Mouse (Mus musculus) left cerebral cortex, postnatal 14 days (tissue): ENCODE measurements at regions not wholly inside any gene's neighbourhood (a gene's known extent, or its start where the extent isn't known, plus 50 kb on each side); places are given as distances from the start of the nearest gene placed in this dataset.

Source experiments
- DNase-seq, 2 experiments: peaks; one replicate each; pipeline ENCODE4 v3.0.0; 2021 to 2022; ENCODE audit warnings: low spot score in 2 of 2, mixed read lengths in 1 of 2
- intact Hi-C: fragments of 180-260 bp; cut with DNase I; formaldehyde crosslinking; loops from one replicate; pipeline ENCODE4 v1.15.1; 2025

GRCm38 (mm10) chr13:42494371-42494770, 186.1 kb upstream of the Phactr1 start:
- intact Hi-C loops: no loop called here
- no peak for DNase-seq

DNA sequence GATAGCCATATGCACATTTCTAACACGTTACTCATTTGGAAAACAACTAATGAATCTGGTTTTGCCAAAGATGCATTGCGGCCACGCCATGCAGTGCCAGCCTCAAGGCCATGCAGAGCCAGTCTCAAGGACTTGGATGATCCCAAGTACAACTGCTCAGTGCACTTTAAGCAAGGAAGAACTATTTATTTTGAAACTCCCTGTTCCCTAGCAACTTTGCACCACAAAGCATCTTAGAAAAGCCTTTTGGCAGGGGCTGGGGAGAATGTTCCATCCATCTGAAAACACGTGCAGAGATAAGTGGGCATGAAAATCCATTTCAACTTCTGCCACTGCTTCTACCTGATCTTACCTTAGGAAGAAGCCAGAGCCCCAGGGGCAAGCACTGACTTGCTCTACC, 182.1 kb upstream of the Phactr1 start:
- peak; percentile 18 to 58 for DNase-seq

DNA sequence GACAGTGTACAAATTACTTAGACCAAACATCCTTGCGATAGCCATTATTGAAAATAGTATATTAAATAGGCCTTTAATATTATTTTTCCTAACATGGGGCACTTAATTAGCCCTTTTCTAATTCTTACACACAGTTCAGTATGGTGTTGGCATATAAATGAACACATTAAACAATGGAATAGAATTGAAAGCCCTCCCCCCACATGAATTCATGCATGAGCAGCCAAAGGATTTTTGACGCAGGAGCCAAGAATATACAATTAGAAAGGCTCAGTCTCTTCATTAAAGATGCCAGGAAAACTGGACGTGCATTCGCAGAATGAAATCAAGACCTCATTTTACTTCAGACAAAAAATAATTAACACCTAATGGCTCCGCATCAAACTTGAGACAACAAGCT, 172.9 kb upstream of the Phactr1 start:
- no peak for DNase-seq
- intact Hi-C loops: no loop called here

More for the DNA sequence above, 182.1 kb upstream of the Phactr1 start:
- intact Hi-C loops: no loop called here

GRCm38 (mm10) chr13:42518686-42519085, 161.7 kb upstream of the Phactr1 start:
- intact Hi-C loops: no loop called here
- DNase-seq: no peak

DNA sequence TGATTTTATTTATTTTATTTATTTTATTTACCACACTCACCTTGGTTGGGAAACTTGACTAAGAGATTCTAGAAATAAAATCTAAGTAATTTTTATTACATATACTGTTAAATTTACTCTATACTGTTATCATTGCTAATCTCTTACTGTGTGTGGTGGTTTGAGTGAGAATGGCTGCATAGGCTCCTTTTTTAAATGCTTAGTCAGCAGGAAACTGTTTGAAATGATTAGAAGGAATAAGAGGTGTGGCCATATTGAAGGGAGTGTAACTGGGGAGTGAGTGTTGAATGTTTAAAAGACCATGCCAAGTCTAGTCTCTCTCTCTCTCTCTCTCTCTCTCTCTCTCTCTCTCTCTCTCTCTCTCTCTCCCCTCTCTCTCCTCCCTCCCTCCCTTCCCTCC, 157.9 kb upstream of the Phactr1 start:
- intact Hi-C loops: no loop called here

DNA sequence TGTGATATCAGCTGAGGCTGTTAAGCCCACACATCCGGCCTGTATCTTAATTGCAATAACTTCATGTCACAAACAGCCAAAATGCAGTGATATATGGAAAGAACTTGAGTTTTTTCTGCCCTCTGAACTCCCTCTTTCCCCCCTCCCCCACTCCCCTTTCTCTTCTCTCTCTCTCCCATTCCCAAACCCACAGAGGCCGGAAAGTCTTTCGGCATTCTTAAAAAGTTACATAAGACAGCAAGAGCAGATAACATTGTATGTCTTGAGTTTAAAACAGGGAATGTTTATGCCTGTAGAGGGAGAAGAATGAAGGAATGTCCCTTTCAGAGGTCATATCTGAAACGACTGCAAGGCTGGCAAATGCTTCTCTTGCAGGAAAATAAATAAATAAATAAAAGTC, 154.3 kb upstream of the Phactr1 start:
- intact Hi-C loops: no loop called here

More for the DNA sequence above, 157.9 kb upstream of the Phactr1 start:
- no peak for DNase-seq

GRCm38 (mm10) chr13:42526966-42527365, 153.5 kb upstream of the Phactr1 start:
- no peak for DNase-seq
- intact Hi-C loops: no loop called here

More for the DNA sequence above, 154.3 kb upstream of the Phactr1 start:
- no peak for DNase-seq

DNA sequence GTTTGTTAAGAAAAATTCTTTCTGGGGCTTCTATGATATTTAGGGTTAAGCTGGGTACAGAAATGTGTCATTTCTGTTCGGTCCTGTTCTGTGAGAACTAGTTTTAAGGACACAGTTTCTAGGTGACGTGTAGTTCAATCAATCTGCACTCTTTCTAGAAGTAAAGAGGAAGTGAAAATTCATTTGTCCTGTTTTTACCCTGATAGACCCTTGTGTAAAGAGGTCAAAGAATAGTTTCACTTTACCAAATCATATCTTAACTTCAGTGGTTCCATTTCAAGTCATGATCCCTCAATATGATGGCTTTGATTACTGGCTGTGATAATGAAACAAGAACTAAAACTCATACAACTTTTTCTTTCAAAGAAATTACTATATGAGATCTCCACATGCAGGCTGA, 152.3 kb upstream of the Phactr1 start:
- intact Hi-C loops: no loop called here
- DNase-seq: no peak

- peak; percentile 40 for DNase-seq
- intact Hi-C loops: no loop called here
Measured at GRCm38 (mm10) chr13:42536501-42537210, 143.8 kb upstream of the Phactr1 start.

- intact Hi-C loops: no loop called here
- no peak for DNase-seq
Measured at GRCm38 (mm10) chr13:42538046-42538445, 142.4 kb upstream of the Phactr1 start.

- DNase-seq: no peak
- intact Hi-C loops: no loop called here
Measured at GRCm38 (mm10) chr13:42544536-42545094, 135.8 kb upstream of the Phactr1 start.

DNA sequence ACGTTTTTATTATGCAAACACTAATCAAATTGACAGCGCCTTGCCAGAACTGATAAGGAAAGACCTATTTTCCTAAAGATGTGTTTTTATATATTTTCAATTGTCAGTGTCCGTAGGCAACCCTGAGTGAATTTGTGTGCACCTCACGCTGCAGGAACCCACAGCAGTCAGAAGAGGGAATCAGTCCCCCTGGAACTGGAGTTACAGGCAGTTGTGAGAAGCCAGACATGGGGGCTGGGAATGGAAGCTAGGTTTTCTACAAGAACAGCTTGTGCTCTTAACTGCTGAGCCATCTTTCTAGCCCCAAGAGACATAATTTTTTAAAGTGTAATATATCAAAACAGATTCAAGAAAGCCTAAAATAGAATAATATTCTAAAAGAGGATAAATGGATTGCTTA, 134.0 kb upstream of the Phactr1 start:
- DNase-seq: peak; percentile 7 to 18
- intact Hi-C loops: no loop called here

GRCm38 (mm10) chr13:42546851-42547250, 133.6 kb upstream of the Phactr1 start:
- no peak for DNase-seq
- intact Hi-C loops: no loop called here

- intact Hi-C loops: no loop called here
- DNase-seq: no peak
Measured at GRCm38 (mm10) chr13:42549021-42549559, 131.3 kb upstream of the Phactr1 start.

GRCm38 (mm10) chr13:42554961-42555360, 125.5 kb upstream of the Phactr1 start:
- intact Hi-C loops: no loop called here
- no peak for DNase-seq

DNA sequence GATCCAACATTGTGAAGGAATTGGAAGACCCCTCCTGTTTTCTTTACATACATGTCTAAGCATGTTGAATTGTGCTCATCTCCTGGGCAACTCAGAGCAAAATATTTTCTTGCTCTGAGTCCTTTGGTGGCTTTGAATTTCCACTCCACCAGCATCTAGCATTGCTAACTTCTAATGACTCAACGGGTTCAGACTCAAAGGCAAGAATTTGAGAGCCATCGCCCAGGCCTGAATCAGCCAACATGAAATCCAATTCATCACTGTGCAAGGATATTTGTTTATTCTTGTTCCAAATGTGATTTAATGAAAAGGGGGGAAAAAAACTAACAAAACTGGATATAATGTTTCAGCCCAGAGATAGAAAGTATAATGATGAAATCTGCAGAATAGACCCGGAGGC, 121.9 kb upstream of the Phactr1 start:
- intact Hi-C loops: no loop called here
- no peak for DNase-seq

DNA sequence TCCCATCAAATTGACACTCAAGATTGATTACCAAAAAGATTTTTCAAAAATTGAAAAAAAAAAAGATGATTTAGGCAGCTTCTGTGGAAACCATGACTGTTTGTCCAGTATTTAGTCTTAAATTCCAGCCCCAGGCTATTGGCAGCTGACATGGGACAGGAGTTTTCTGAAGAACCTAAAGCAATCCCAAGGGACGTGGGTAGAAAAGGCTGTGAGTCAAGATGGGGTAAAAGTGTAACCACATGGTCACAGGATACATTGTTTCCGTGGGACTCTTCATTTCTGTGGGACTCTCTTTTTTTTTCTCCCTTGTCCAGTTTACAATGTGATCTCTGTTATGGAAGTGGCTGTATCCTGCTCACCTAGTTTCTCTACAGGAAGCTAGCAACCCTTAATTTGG, 119.0 kb upstream of the Phactr1 start:
- no peak for DNase-seq
- intact Hi-C loops: no loop called here

DNA sequence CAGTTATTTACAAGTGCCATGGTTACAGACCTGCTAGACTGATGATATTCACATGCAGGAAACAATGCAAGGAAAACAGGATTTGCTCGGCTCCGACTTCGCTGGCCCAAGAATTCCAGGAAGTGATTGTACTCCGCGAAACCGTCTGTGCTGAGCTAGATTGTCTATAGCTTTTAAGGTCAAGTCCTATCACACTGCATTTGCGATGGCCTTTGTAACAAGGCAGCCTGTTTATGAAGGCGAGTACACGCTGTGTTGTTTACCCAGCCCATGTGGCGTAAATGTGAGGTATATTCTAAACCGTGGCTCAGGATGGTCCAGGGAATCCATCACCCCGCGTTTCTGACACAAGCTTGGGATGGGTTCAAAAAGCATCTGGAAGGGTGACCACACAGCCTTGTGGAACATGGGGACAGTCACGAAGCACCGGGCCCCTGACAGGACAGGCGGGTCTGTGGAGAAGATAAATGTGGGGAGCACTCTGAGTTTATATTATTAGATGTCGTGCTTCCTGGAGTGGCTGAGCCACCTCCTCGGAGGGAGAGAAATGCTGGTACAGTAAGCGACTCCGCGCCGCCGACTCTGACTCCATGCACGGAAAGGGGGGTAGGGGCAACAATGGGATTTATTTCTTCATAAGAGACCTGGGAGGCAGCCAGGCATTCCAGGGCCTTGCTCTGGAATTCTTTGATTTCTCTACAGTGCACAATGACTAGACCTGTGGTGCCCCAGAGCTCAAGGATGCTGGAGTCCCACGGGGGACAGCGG, 114.9 kb upstream of the Phactr1 start:
- intact Hi-C loops: no loop called here
- no peak for DNase-seq

- DNase-seq: no peak
- intact Hi-C loops: no loop called here
Measured at GRCm38 (mm10) chr13:42570600-42571348, 109.6 kb upstream of the Phactr1 start.

DNA sequence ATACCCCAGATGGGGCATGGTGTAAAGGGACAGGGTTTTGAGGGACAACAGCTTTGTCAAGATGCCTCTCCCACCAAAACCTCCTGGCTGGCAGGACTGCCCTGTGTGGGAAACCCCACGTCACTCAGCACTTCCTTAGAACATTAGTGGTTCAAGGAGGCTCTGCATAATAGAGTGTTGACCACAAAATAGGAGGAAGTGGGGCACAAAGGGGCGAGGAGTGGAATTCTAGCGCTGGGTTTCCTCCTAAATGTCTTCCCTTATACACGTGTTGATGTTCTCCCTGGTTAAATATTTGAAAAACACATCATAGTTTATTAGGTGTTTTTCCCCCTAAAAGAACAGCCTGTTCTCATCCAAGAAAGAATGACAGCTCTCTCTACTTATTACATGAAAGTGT, 106.2 kb upstream of the Phactr1 start:
- DNase-seq: no peak
- intact Hi-C loops: no loop called here
